Mouse (Mus musculus): ENCODE results near the gene Zfp57.

- TF ChIP-seq CTCF (IDR thresholded peaks at IDR 0.05; ENCODE audit: extremely low read depth, insufficient read depth, low read length): no peak
- TF ChIP-seq POLR2A (IDR thresholded peaks at IDR 0.05; ENCODE audit: extremely low read depth, insufficient read depth, low read length): no peak
These were observed 43.8 kb downstream of the Zfp57 start for GRCm38 (mm10) chr17:37044651-37045244.

All from cortical plate, adult 2 months (tissue).